Mouse (Mus musculus) kidney, adult 2 months (tissue): Measurements from ENCODE around the gene Mfn2.

Experiments
- CTCF ChIP-seq: fragments of 200-500 bp; conservative IDR thresholded peaks from 2 replicates; pipeline ENCODE4 v1.5.1; 2011; ENCODE audit warnings: low read depth, mild to moderate bottlenecking, control low read depth, low read length, moderate library complexity, mixed read lengths; ENCODE audit not compliant: insufficient read depth, insufficient read length
- POLR2A ChIP-seq: fragments of 200-500 bp; IDR thresholded peaks from one replicate; pipeline ENCODE4 v1.6.1; 2011; ENCODE audit warnings: low read depth, low read length, control low read depth

DNA sequence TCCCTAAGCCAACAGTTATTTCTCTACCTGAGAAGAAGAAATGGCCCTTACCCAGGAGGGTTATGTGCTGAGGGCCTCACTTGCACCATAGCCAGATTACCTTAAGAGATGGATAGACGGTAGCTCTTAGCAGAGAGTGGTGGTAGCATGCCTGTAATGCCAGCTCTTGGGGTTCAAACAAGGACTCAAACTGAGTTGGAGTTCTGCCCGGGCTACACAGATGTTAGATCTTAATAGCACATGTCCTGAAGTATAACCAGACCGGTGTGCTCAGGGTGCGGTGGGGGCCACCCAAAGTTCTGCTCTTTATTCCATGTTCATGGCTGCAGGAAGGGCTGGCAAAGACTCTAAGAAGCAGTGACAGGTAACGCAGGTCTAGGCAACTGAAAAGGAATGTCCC, 5.0 kb upstream of the Mfn2 start:
- TF ChIP-seq CTCF (no peak), POLR2A (no peak)
